Mouse (Mus musculus) thymus, postnatal 36 days (tissue): ENCODE measurements around the gene Fbxo9.
A peak's percentile ranks its signal among the peaks of the same experiment; 100 is the strongest.
"Not testable (repeated sequence)": the region's sequence is repeated elsewhere in the genome, so short reads cannot be mapped to it uniquely, and the experiment has no call there.

ENCODE experiments used
- DNase-seq, 2 experiments: peaks; one replicate each; pipeline ENCODE4 v3.0.0; 2022; ENCODE audit warnings: mixed read lengths in 2 of 2

Gene Fbxo9

GRCm38 (mm10) chr9:78107912-78108795 is 711 bp downstream of the Fbxo9 start:
- DNase-seq: peak; percentile 80 to 87

GRCm38 (mm10) chr9:78107582-78107911 is 1.3 kb downstream of the Fbxo9 start:
- no peak for DNase-seq

GRCm38 (mm10) chr9:78106821-78107220 is 2.0 kb downstream of the Fbxo9 start:
- no peak for DNase-seq

- DNase-seq: no peak
Measured at GRCm38 (mm10) chr9:78105501-78105932, 3.3 kb downstream of the Fbxo9 start.

GRCm38 (mm10) chr9:78104973-78105372 is 3.9 kb downstream of the Fbxo9 start:
- no peak for DNase-seq

GRCm38 (mm10) chr9:78103965-78104560 is 4.8 kb downstream of the Fbxo9 start:
- no peak for DNase-seq

GRCm38 (mm10) chr9:78101431-78101830 is 7.4 kb downstream of the Fbxo9 start:
- DNase-seq: peak; percentile 43 to 48

- no peak for DNase-seq
Measured at GRCm38 (mm10) chr9:78100956-78101355, 7.9 kb downstream of the Fbxo9 start.

- peak; percentile 15 to 24 for DNase-seq
Measured at GRCm38 (mm10) chr9:78096376-78096775, 12.5 kb downstream of the Fbxo9 start.

GRCm38 (mm10) chr9:78095686-78096085 is 13.2 kb downstream of the Fbxo9 start:
- no peak for DNase-seq

GRCm38 (mm10) chr9:78090596-78090995 is 18.3 kb downstream of the Fbxo9 start:
- DNase-seq: no peak

- no peak for DNase-seq
Measured at GRCm38 (mm10) chr9:78089906-78090305, 19.0 kb downstream of the Fbxo9 start.

GRCm38 (mm10) chr9:78088971-78089370 is 19.9 kb downstream of the Fbxo9 start:
- DNase-seq: no peak

- no peak for DNase-seq
Measured at GRCm38 (mm10) chr9:78088521-78088920, 20.3 kb downstream of the Fbxo9 start.

GRCm38 (mm10) chr9:78087751-78088150 is 21.1 kb downstream of the Fbxo9 start:
- DNase-seq: no peak

GRCm38 (mm10) chr9:78085722-78086287 is 23.1 kb downstream of the Fbxo9 start:
- no peak for DNase-seq

GRCm38 (mm10) chr9:78084341-78084740 is 24.5 kb downstream of the Fbxo9 start:
- DNase-seq: no peak

- no peak for DNase-seq
Measured at GRCm38 (mm10) chr9:78081835-78082234, 27.0 kb downstream of the Fbxo9 start.

- DNase-seq: no peak
Measured at GRCm38 (mm10) chr9:78078240-78078639, 30.6 kb downstream of the Fbxo9 start.

- no peak for DNase-seq
Measured at GRCm38 (mm10) chr9:78075256-78075655, 33.6 kb downstream of the Fbxo9 start.

- peak in 1 of 2 experiments; percentile 11 for DNase-seq
Measured at GRCm38 (mm10) chr9:78073713-78074340, 35.0 kb downstream of the Fbxo9 start.

- not testable (repeated sequence) for DNase-seq
Measured at GRCm38 (mm10) chr9:78073291-78073690, 35.6 kb downstream of the Fbxo9 start.

GRCm38 (mm10) chr9:78071626-78072025 is 37.2 kb downstream of the Fbxo9 start:
- DNase-seq: no peak
